Mouse (Mus musculus) T-cell, adult 2 months (primary cell): ENCODE results near the gene Spata45.

ENCODE experiments used
- DNase-seq: peaks from one replicate; pipeline ENCODE4 v3.0.0; 2022; ENCODE audit warnings: low spot score

Spata45 gene

DNA sequence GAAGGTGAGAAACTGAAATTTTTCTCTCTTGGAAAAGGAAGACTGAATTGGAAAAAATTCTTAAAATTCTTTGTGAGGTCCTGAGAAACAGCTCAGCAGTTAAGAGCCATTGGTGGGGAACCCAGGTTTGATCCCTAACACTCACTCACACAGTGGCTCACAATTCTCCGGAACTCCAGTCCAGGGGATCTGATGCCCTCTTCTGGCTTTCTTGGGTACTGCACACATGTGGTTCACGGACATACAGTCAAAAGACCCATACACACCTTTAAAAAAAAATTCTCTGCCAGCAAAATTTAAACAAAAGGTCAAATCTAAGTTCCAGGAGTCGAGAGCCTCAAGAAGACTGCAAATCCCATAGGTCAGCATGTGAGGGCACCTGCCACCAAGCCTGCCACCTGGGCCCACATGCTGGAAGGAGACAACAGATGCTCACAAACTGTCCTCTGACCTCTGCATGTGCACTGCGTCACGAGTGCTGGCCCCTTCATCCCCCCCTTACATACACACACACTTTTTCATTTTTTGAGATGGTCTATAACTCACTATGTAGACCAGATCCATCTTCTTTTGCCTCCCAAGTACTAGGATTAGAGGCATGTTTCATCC lies 48.6 kb downstream of the Spata45 start:
- DNase-seq = peak; percentile 22

DNA sequence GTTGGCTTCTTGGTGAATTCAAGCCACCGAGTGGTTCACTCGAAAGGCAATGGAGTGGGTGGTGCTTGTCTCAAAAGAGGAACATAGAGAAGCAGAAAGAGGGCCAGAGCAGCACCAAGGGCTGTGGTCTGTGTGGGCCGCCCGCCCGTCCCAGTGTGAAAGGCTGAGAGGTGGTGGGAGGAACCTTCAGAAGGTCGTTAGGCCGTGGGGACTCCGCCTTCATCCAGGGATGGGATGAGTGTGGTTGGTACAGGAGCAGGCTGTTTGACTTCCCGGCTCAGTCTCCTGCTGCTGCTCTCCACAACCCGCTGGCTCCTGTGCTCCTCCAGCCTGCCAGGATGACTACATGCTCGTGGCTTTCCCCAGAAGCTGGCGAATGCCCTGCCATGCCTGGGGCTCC lies 49.2 kb downstream of the Spata45 start:
- no peak for DNase-seq

- no peak for DNase-seq
Measured at GRCm38 (mm10) chr1:191086304-191086878, 50.0 kb downstream of the Spata45 start.

DNA sequence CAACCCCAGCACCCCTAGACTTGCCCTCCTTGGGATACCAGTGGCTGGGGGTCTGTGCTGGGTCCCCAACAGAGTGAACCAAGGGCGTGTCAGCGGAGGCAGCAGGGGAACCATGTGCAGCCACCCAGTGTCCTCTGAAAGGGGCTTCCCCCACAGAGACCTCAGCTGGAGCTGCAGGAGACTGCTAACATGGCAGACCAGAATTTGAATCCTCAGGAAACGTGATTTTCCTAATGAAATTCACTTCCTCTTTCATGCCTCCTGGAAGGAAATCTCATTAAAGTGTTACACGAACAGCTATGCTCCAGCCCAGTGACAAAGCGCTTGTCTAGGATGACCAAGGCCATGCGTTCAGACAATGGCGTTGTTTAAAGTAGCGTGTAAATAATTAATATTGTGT lies 50.5 kb downstream of the Spata45 start:
- no peak for DNase-seq

DNA sequence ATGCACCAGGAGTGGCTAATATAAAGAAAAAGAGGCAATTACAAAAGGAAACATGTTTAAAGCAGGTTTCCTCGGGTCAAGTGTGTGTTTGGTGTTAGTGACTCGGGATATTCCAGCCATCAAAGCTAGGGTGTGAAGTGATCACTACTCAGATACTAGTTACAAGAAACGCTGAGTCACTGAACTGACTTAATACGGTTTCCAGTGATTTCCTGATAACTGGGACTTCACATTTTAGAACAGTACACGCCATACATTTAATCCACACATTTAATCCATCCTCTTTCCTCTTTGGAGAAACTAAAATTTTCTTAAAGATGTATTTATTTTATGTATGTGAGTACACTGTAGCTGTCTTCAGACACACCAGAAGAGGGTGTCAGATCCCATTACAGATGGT lies 51.5 kb downstream of the Spata45 start:
- no peak for DNase-seq

DNA sequence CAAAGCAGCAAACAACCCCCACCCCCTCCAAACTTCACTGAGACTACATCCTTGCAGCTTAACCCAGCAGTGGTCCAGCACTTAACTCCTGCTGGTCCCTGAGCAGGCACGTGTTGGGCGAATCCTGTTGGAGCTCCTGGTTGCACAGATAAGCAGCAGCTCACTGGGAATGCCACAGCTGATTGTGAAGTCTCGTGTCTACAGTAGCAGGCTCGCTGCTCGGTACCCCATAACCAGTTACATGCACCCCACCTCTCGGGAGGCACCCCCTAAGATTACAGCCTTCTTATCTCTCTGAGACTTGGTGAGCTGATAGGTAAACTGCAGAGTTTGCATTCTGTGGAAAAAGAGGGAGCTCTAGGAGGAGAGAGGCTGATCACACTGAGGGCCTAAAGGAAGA lies 52.9 kb downstream of the Spata45 start:
- no peak for DNase-seq

GRCm38 (mm10) chr1:191092050-191092449 lies 55.6 kb downstream of the Spata45 start:
- DNase-seq = no peak
